Mouse (Mus musculus) intestine, embryonic 15.5 days (tissue): ENCODE results near the gene Gm6169. TPM values are rescaled to one million over a fixed set of nuclear protein-coding genes. Genes with fewer than 3 reads are reported as not detected.
"Not testable (repeated sequence)": the region's sequence is repeated elsewhere in the genome, so short reads cannot be mapped to it uniquely, and the experiment has no call there.

Experiments
- ATAC-seq: fragments of 200-750 bp; cut with Nextera tagmentation; 2 replicates; pipeline ENCODE4 v1.8.0; 2017; ENCODE audit warnings: moderate TSS enrichment, moderate library complexity
- H3K27ac ChIP-seq: fragments of 300-500 bp; sonication (generic); 2 replicates; pipeline ENCODE4 v1.5.1; 2015; ENCODE audit warnings: mild to moderate bottlenecking, inconsistent platforms
- H3K27me3 ChIP-seq: fragments of 300-500 bp; sonication (generic); replicated peaks from 2 replicates; pipeline ENCODE4 v1.6.1; 2015; ENCODE audit warnings: inconsistent platforms
- H3K36me3 ChIP-seq: fragments of 300-500 bp; sonication (generic); 2 replicates; pipeline ENCODE4 v1.6.1; 2015; ENCODE audit warnings: inconsistent platforms
- H3K4me1 ChIP-seq: fragments of 300-500 bp; sonication (generic); replicated peaks from 2 replicates; pipeline ENCODE4 v1.6.1; 2015; ENCODE audit warnings: inconsistent platforms
- H3K4me2 ChIP-seq: fragments of 300-500 bp; sonication (generic); replicated peaks from 2 replicates; pipeline ENCODE4 v1.6.1; 2015; ENCODE audit warnings: mild to moderate bottlenecking, inconsistent platforms
- H3K4me3 ChIP-seq: fragments of 300-500 bp; sonication (generic); replicated peaks from 2 replicates; pipeline ENCODE4 v1.5.1; 2015; ENCODE audit warnings: inconsistent platforms
- H3K9ac ChIP-seq: fragments of 300-500 bp; sonication (generic); 2 replicates; pipeline ENCODE4 v1.6.1; 2015; ENCODE audit warnings: inconsistent platforms
- H3K9me3 ChIP-seq: fragments of 300-500 bp; sonication (generic); 2 replicates; pipeline ENCODE4 v1.6.1; 2016; ENCODE audit warnings: inconsistent platforms
- WGBS: fragments of 180-500 bp; shearing (Covaris S2); methylation state at CpG from one replicate; pipeline ENCODE4 v1.1.7; 2015; 5-methylcytosine and 5-hydroxymethylcytosine counted together
- polyA plus RNA-seq: library from polyadenylated mRNA; unstranded; fragments of >200 nt; fragmentation: Nextera tagmentation; extraction: Ambion mirVana; gene quantifications from 2 replicates; pipeline ENCODE4 v1.2.1, GENCODE M21; 2015

Gene Gm6169
- polyA plus RNA-seq, 1 experiment from 2014 or later, result 3.8 TPM

- no peak for ATAC-seq
- no peak within 1 kb of the TSS for H3K9ac ChIP-seq
- H3K4me1 ChIP-seq, result peaks cover 5% of the 10 kb centered on the region; the same call in 1 of the 2 replicates
- 68% methylated on average over 15 of the region's 15 CpGs for WGBS
- H3K36me3 ChIP-seq, result no peaks in the 10 kb centered on the region
- no peaks in the 10 kb centered on the region for H3K9me3 ChIP-seq
- H3K27ac ChIP-seq, result no peak within 1 kb of the TSS
- H3K4me2 ChIP-seq, result no peak within 1 kb of the TSS
- no peaks in the 10 kb centered on the region; the same call in 1 of the 2 replicates for H3K27me3 ChIP-seq
- H3K4me3 ChIP-seq, result no peak within 1 kb of the TSS
Observed at GRCm38 (mm10) chr13:97066649-97067550, 32.1 kb downstream of the Gm6169 start, which contains the start of gene Fam169a. Fam169a (plus strand) TSS chr13:97067286.

- peak; percentile 52; the same call in 1 of the 2 replicates for ATAC-seq
- H3K9ac ChIP-seq, H3K36me3 ChIP-seq, H3K4me3 ChIP-seq, H3K27ac ChIP-seq, H3K4me2 ChIP-seq, H3K9me3 ChIP-seq, H3K27me3 ChIP-seq, H3K4me1 ChIP-seq: not testable (repeated sequence)
- WGBS, result 50% methylated on average over 18 of the region's 18 CpGs
Observed at GRCm38 (mm10) chr13:97064844-97065621, 34.0 kb downstream of the Gm6169 start.

DNA sequence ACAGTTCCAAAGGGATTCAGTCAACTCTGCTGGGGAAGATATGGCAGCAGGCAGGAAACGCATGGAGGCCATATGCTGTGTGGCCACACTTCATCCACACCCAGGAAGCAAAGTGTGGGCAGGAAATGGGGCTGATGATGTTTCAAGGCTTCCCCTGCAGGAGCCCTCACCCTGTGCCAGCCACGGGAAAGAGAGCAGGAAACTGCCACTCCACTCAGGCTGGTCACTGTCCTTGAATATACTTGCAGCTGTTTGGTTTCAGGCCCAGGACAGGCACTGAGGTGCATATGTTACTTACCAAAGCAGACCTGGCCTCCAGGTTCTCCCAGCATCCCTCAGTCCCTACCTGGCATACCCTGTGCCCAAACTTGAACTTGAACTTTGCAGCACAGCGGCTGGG is 34.6 kb downstream of the Gm6169 start:
- Histone ChIP-seq H3K9ac (no peak overlapping the region), H3K4me1 (no peaks in the 10 kb centered on the region), H3K36me3 (no peaks in the 10 kb centered on the region), H3K27ac (no peak overlapping the region), H3K27me3 (no peaks in the 10 kb centered on the region), H3K4me2 (no peak overlapping the region), H3K9me3 (no peaks in the 10 kb centered on the region), H3K4me3 (no peak overlapping the region)
- ATAC-seq, result peak; percentile 8; the same call in 1 of the 2 replicates
- 34% methylated on average over 3 of the region's 3 CpGs for WGBS

DNA sequence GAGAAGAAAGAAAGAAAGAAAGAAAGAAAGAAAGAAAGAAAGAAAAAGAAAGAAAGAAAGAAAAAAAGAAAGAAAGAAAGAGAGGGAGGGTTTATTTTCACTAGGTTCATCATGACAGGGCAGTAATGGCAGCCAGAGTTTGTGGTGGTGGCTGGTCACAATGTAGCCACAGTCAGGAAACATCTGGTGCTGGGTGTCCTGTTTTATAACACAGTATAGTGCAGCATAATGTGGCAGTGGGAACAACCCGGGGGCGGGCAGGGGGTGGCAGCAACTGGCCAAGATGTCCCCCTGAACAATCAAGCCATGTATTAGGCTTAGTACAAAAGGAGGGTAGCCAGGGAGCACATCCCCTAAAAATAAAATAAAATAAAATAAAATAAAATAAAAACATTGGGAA is 35.6 kb downstream of the Gm6169 start:
- H3K4me2 ChIP-seq, result no peak overlapping the region
- no peak overlapping the region for H3K27ac ChIP-seq
- 78% methylated on average over 2 of the region's 2 CpGs for WGBS
- H3K4me3 ChIP-seq, result no peak overlapping the region
- H3K4me1 ChIP-seq, result no peaks in the 10 kb centered on the region
- no peaks in the 10 kb centered on the region for H3K36me3 ChIP-seq
- no peak overlapping the region for H3K9ac ChIP-seq
- H3K9me3 ChIP-seq, result no peaks in the 10 kb centered on the region
- ATAC-seq, result no peak
- no peaks in the 10 kb centered on the region for H3K27me3 ChIP-seq

DNA sequence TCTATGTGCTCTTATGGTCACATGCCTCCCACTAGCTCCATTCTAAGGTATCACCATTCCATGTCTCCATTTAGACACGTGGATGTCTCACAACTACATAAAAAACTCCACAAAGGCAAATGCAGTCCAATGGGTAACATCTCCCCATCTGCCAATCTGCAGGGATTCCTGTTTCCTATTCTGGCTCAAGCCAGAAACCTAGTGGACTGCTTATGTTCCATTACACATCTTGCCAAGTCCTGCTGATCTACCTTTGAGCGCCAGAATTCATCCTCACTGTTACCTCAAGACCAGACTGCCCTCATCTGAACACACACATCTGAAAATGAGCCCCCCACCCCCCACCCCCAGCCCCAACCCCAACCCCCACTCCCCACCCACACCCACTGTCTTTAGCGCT is 36.9 kb downstream of the Gm6169 start:
- no peak overlapping the region for H3K27ac ChIP-seq
- 91% methylated on average over 3 of the region's 3 CpGs for WGBS
- no peaks in the 10 kb centered on the region for H3K36me3 ChIP-seq
- no peaks in the 10 kb centered on the region for H3K9me3 ChIP-seq
- no peaks in the 10 kb centered on the region for H3K4me1 ChIP-seq
- no peaks in the 10 kb centered on the region for H3K27me3 ChIP-seq
- no peak overlapping the region for H3K9ac ChIP-seq
- H3K4me3 ChIP-seq, result no peak overlapping the region
- ATAC-seq, result no peak
- no peak overlapping the region for H3K4me2 ChIP-seq

DNA sequence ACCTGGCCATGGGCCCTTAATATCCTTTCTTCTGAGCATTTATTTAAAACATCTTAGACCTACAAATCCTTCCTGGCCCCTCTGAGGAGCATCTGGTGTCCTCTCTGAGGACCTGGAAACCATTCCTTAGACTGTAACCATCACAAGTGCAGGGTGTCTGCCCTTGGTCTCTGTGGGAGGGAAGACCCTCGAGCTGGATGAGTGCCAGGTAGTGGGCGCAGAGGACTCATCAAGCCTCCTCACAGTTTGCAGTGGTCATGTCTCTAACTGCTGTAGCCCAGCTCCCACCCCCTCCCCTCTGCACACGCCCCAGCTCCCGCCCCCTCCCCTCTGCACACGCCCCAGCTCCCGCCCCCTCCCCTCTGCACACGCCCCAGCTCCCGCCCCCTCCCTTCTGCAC is 38.7 kb downstream of the Gm6169 start:
- Histone ChIP-seq H3K36me3 (no peaks in the 10 kb centered on the region), H3K9ac (no peak overlapping the region), H3K4me2 (no peak overlapping the region), H3K4me1 (no peaks in the 10 kb centered on the region), H3K9me3 (no peaks in the 10 kb centered on the region), H3K4me3 (no peak overlapping the region), H3K27ac (no peak overlapping the region), H3K27me3 (no peaks in the 10 kb centered on the region)
- 57% methylated on average over 2 of the region's 8 CpGs for WGBS
- ATAC-seq, result peak; percentile 51; the same call in 1 of the 2 replicates

GRCm38 (mm10) chr13:97059746-97060145 is 39.3 kb downstream of the Gm6169 start:
- no peaks in the 10 kb centered on the region for H3K27me3 ChIP-seq
- no peak for ATAC-seq
- no peak overlapping the region for H3K4me3 ChIP-seq
- H3K27ac ChIP-seq, result no peak overlapping the region
- no peaks in the 10 kb centered on the region for H3K9me3 ChIP-seq
- H3K36me3 ChIP-seq, result no peaks in the 10 kb centered on the region
- no peak overlapping the region for H3K9ac ChIP-seq
- H3K4me2 ChIP-seq, result no peak overlapping the region
- no peaks in the 10 kb centered on the region for H3K4me1 ChIP-seq
- WGBS, result 89% methylated on average over 6 of the region's 6 CpGs

GRCm38 (mm10) chr13:97057817-97058216 is 41.2 kb downstream of the Gm6169 start:
- ATAC-seq, result no peak
- Histone ChIP-seq H3K9me3 (no peaks in the 10 kb centered on the region), H3K27ac (no peak overlapping the region), H3K4me3 (no peak overlapping the region), H3K36me3 (no peaks in the 10 kb centered on the region), H3K27me3 (no peaks in the 10 kb centered on the region), H3K9ac (no peak overlapping the region), H3K4me2 (no peak overlapping the region), H3K4me1 (no peaks in the 10 kb centered on the region)
- WGBS, result 50% methylated on average over 4 of the region's 4 CpGs

DNA sequence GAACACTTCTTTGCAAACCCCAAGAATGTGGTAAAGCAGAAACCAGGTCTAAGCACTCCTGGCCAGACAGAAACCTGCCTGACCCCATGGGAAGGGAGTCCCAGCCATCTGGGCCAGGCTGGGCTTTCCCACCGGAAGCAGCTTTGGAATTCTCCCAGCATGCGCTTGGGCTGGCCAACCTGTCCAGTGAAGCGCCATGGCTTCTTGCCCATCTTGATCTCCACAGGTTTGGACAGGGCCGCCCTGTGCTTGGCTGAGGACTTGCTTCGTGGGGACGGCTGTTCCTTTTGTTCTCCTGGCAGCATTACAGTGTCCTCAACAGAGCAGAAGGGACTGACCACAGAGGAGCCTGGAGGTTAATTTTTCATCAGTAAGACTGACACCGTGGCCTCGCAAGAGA is 45.2 kb downstream of the Gm6169 start:
- no peak for ATAC-seq
- 74% methylated on average over 8 of the region's 8 CpGs for WGBS
- no peak overlapping the region for H3K4me2 ChIP-seq

DNA sequence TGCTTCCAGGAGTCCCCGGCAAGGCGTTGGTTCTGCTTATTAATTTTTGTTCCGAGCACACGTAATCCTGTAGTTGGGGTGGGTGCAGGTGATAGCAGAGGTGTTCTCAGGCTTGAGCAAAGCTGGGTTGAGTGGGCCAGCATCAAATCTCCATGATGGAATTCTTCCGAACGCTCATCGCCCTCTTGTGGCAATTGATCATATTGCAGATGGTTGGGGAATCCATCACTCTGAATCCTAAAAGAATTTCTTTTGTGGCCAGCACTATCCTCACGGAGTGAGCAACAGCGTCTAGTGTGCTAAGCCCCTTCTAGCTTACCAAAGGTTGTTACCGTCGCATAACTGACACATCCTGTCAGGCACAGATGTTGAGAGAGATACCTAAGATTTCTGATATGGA is 46.4 kb downstream of the Gm6169 start:
- ATAC-seq, result no peak
- 15% methylated on average over 11 of the region's 11 CpGs for WGBS
- no peaks in the 10 kb centered on the region for H3K9me3 ChIP-seq

More for the DNA sequence above, 45.2 kb downstream of the Gm6169 start:
- Histone ChIP-seq H3K36me3 (no peaks in the 10 kb centered on the region), H3K9ac (no peak overlapping the region), H3K27ac (no peak overlapping the region), H3K9me3 (no peaks in the 10 kb centered on the region), H3K27me3 (no peaks in the 10 kb centered on the region), H3K4me1 (no peaks in the 10 kb centered on the region), H3K4me3 (no peak overlapping the region)

DNA sequence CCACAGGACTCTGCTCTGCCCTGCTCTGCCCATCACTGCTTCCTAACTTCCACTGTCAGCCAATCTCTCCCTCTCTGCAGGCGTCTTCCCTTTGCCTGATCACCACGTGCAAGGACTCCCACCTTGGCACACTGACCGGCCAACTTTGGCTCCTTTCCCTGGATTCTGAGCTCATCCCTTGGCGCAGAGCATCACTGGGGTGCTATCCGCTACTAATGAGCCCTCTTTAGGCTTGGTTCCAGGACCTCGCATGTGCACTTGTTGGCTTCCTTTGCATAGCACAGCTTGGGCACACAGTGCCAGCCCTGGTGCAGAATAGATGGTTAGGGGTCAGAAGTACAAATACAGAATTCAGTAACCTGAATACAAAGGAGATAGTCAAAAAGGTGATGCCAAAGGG is 47.9 kb downstream of the Gm6169 start:
- WGBS, result 74% methylated on average over 6 of the region's 6 CpGs
- Histone ChIP-seq H3K4me3 (no peak overlapping the region), H3K9me3 (no peaks in the 10 kb centered on the region), H3K27ac (no peak overlapping the region), H3K4me1 (no peaks in the 10 kb centered on the region), H3K36me3 (no peaks in the 10 kb centered on the region), H3K9ac (no peak overlapping the region), H3K4me2 (no peak overlapping the region), H3K27me3 (no peaks in the 10 kb centered on the region)
- no peak for ATAC-seq

More for the DNA sequence above, 46.4 kb downstream of the Gm6169 start:
- no peaks in the 10 kb centered on the region for H3K4me1 ChIP-seq
- no peak overlapping the region for H3K4me2 ChIP-seq
- H3K27me3 ChIP-seq, result no peaks in the 10 kb centered on the region
- H3K27ac ChIP-seq, result no peak overlapping the region
- H3K36me3 ChIP-seq, result no peaks in the 10 kb centered on the region
- H3K9ac ChIP-seq, result no peak overlapping the region
- H3K4me3 ChIP-seq, result no peak overlapping the region
